Mouse (Mus musculus): Measurements from ENCODE around the gene Kcnq2. TPM values are rescaled to one million over a fixed set of nuclear protein-coding genes. Genes with fewer than 3 reads are reported as not detected.

Gene Kcnq2
- polyA plus RNA-seq, 1 experiment from 2014 or later, result 0.05 TPM

GRCm38 (mm10) chr2:181044001-181044400 is 91.1 kb downstream of the Kcnq2 start:
- Histone ChIP-seq H3K4me2 (no peak overlapping the region), H3K27ac (ENCODE audit: low read depth) (no peak overlapping the region), H3K36me3 (ENCODE audit: insufficient read depth) (no peaks in the 10 kb centered on the region), H3K4me3 (ENCODE audit: low read depth, low read length) (no peak overlapping the region), H3K9ac (no peak overlapping the region), H3K27me3 (ENCODE audit: insufficient read depth, low read length) (peaks cover 20% of the 10 kb centered on the region), H3K4me1 (ENCODE audit: insufficient read depth) (no peaks in the 10 kb centered on the region), H3K9me3 (ENCODE audit: low read depth, low read length) (no peaks in the 10 kb centered on the region)
- ATAC-seq (ENCODE audit: insufficient read depth) (no peak), DNase-seq (no peak)
- TF ChIP-seq CTCF (IDR thresholded peaks at IDR 0.05; ENCODE audit: low read depth), result no peak
- WGBS, result 21% methylated on average over 3 of the region's 3 CpGs

DNA sequence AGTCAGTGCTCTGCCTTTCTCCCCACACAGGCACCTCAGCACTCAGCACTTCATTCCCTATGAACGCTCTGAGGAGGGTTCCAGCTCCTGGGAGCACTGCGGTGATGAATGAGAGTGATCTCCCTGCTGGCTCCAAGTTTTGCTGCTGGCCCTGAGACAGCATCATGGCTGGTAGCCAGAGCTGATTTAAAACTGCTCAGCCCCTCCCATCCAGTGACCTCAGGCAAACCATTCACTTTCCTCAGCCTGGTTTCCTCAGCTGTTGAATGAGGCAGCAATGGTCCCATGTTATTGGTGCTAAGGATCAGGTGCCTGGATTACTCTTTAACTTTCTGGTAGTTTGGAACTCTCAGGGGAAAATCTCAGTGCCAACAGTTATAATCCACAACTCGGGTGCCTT is 91.7 kb downstream of the Kcnq2 start, which contains the start of gene Chrna4:
TSS of gene Chrna4 (minus strand) at position 110 of the 400 bp plus-strand sequence.
- 38% methylated on average over 3 of the region's 3 CpGs for WGBS
- H3K9ac ChIP-seq, result no peak within 1 kb of the TSS
- ATAC-seq (ENCODE audit: insufficient read depth), result no peak; the same call in 1 of the 2 replicates

GRCm38 (mm10) chr2:181042376-181042775 is 92.7 kb downstream of the Kcnq2 start:
- Histone ChIP-seq H3K27me3 (ENCODE audit: insufficient read depth, low read length) (peaks cover 36% of the 10 kb centered on the region), H3K4me2 (no peak overlapping the region), H3K4me3 (ENCODE audit: low read depth, low read length) (no peak overlapping the region), H3K4me1 (ENCODE audit: insufficient read depth) (no peaks in the 10 kb centered on the region), H3K9me3 (ENCODE audit: low read depth, low read length) (no peaks in the 10 kb centered on the region), H3K9ac (no peak overlapping the region), H3K36me3 (ENCODE audit: insufficient read depth) (no peaks in the 10 kb centered on the region), H3K27ac (ENCODE audit: low read depth) (no peak overlapping the region)
- no peak for ATAC-seq (ENCODE audit: insufficient read depth)
- TF ChIP-seq CTCF (IDR thresholded peaks at IDR 0.05; ENCODE audit: low read depth), result no peak
- no peak for DNase-seq

More for the DNA sequence above, 91.7 kb downstream of the Kcnq2 start, which contains the start of gene Chrna4:
- Histone ChIP-seq H3K4me3 (ENCODE audit: low read depth, low read length) (no peak within 1 kb of the TSS), H3K27ac (ENCODE audit: low read depth) (no peak within 1 kb of the TSS), H3K4me2 (no peak within 1 kb of the TSS), H3K36me3 (ENCODE audit: insufficient read depth) (no peaks in the 10 kb centered on the region), H3K27me3 (ENCODE audit: insufficient read depth, low read length) (peaks cover 25% of the 10 kb centered on the region), H3K4me1 (ENCODE audit: insufficient read depth) (no peaks in the 10 kb centered on the region), H3K9me3 (ENCODE audit: low read depth, low read length) (no peaks in the 10 kb centered on the region)
- TF ChIP-seq CTCF (IDR thresholded peaks at IDR 0.05; ENCODE audit: low read depth), result no peak
- peak; percentile 79 for DNase-seq

- 4% methylated on average over 7 of the region's 7 CpGs for WGBS
- TF ChIP-seq CTCF (IDR thresholded peaks at IDR 0.05; ENCODE audit: low read depth), result no peak
- H3K27ac ChIP-seq (ENCODE audit: low read depth), result no peak overlapping the region
- H3K4me2 ChIP-seq, result no peak overlapping the region
- ATAC-seq (ENCODE audit: insufficient read depth) (no peak), DNase-seq (no peak)
- H3K4me3 ChIP-seq (ENCODE audit: low read depth, low read length), result no peak overlapping the region
- H3K9me3 ChIP-seq (ENCODE audit: low read depth, low read length), result no peaks in the 10 kb centered on the region
- peaks cover 40% of the 10 kb centered on the region for H3K27me3 ChIP-seq (ENCODE audit: insufficient read depth, low read length)
- H3K36me3 ChIP-seq (ENCODE audit: insufficient read depth), result no peaks in the 10 kb centered on the region
- H3K4me1 ChIP-seq (ENCODE audit: insufficient read depth), result no peaks in the 10 kb centered on the region
- no peak overlapping the region for H3K9ac ChIP-seq
Observed at GRCm38 (mm10) chr2:181041941-181042340, 93.2 kb downstream of the Kcnq2 start.

- 0% methylated on average over 16 of the region's 16 CpGs for WGBS
- H3K4me1 ChIP-seq (ENCODE audit: insufficient read depth), result no peaks in the 10 kb centered on the region
- ATAC-seq (ENCODE audit: insufficient read depth) (no peak), DNase-seq (no peak)
- peak overlapping the region; percentile 85 for H3K4me2 ChIP-seq
- TF ChIP-seq CTCF (IDR thresholded peaks at IDR 0.05; ENCODE audit: low read depth), result no peak
- H3K36me3 ChIP-seq (ENCODE audit: insufficient read depth), result no peaks in the 10 kb centered on the region
- H3K4me3 ChIP-seq (ENCODE audit: low read depth, low read length), result peak overlapping the region; percentile 53
- H3K27ac ChIP-seq (ENCODE audit: low read depth), result no peak overlapping the region
- no peaks in the 10 kb centered on the region for H3K9me3 ChIP-seq (ENCODE audit: low read depth, low read length)
- H3K9ac ChIP-seq, result peak overlapping the region; percentile 48
- peaks cover 50% of the 10 kb centered on the region for H3K27me3 ChIP-seq (ENCODE audit: insufficient read depth, low read length)
Observed at GRCm38 (mm10) chr2:181039356-181039680, 95.8 kb downstream of the Kcnq2 start.

DNA sequence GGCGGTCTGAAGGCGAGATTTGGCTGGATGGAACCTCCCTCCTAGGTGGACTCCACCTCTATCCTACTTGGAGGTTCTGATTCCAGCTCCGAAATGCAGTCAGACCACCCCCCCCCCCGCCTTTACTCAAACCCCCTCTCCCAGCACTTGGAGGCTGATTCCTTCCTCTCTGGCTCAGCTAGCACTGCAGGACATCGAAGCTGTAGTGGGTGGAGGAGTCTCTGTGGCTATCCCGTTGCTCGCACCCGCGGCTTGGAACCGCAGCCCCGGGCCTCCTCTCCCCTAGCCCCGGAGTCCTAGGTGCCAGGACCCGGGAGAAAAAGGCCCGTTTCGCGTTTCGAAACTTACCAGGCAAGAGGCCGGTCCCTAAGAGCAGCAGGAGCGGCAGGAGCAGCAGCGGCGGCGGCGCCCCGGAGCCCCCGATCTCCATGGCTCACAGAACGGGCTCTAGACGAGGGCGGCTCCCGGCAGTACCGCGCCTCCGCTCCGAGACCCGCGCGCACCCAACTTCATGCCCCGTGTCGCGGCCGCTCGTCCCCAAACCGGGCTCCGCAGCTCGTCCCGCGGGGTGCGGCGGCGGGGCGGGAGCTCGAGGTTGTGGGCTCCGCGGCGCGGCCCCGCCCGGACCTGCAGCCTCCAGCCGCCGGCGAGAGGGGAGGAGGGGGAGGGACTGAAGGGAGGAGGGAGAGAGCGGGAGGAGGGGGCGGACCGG is 96.3 kb downstream of the Kcnq2 start:
- Histone ChIP-seq H3K4me2 (peak overlapping the region; percentile 85), H3K27me3 (ENCODE audit: insufficient read depth, low read length) (peaks cover 50% of the 10 kb centered on the region), H3K36me3 (ENCODE audit: insufficient read depth) (no peaks in the 10 kb centered on the region), H3K4me3 (ENCODE audit: low read depth, low read length) (peak overlapping the region; percentile 53), H3K27ac (ENCODE audit: low read depth) (no peak overlapping the region), H3K9me3 (ENCODE audit: low read depth, low read length) (no peaks in the 10 kb centered on the region), H3K9ac (peak overlapping the region; percentile 48), H3K4me1 (ENCODE audit: insufficient read depth) (no peaks in the 10 kb centered on the region)
- no peak for TF ChIP-seq CTCF (IDR thresholded peaks at IDR 0.05; ENCODE audit: low read depth)
- peak; percentile 32; the same call in 1 of the 2 replicates for ATAC-seq (ENCODE audit: insufficient read depth)
- WGBS, result 2% methylated on average over 43 of the region's 63 CpGs
- DNase-seq, result peak; percentile 46

DNA sequence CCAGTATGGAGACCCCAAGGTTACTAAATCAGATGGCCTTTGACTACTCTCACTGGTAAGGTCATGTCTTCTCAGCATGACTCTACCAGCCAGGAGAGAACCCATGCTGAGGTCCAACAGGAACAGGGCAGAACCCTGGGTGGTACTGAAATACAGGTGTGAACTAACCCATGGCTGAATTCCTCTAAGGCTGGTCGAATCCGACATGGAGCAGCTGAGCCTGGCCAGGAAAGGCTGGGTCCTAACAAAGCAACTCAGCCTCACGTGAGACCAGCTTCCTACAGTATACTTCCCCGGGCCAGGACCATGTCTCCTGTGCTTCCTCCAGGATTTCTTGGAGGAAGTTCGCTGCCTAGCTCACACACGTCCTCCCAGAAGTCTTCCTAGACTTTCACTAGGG is 98.5 kb downstream of the Kcnq2 start:
- WGBS, result 66% methylated on average over 6 of the region's 6 CpGs
- TF ChIP-seq CTCF (IDR thresholded peaks at IDR 0.05; ENCODE audit: low read depth), result no peak
- no peak overlapping the region for H3K27ac ChIP-seq (ENCODE audit: low read depth)
- no peaks in the 10 kb centered on the region for H3K4me1 ChIP-seq (ENCODE audit: insufficient read depth)
- peaks cover 50% of the 10 kb centered on the region for H3K27me3 ChIP-seq (ENCODE audit: insufficient read depth, low read length)
- H3K36me3 ChIP-seq (ENCODE audit: insufficient read depth), result no peaks in the 10 kb centered on the region
- no peak overlapping the region for H3K4me3 ChIP-seq (ENCODE audit: low read depth, low read length)
- ATAC-seq (ENCODE audit: insufficient read depth), result no peak
- H3K9ac ChIP-seq, result no peak overlapping the region
- no peak for DNase-seq
- H3K9me3 ChIP-seq (ENCODE audit: low read depth, low read length), result no peaks in the 10 kb centered on the region
- H3K4me2 ChIP-seq, result no peak overlapping the region
